Mouse (Mus musculus): Measurements from ENCODE around the gene Steap4.

DNA sequence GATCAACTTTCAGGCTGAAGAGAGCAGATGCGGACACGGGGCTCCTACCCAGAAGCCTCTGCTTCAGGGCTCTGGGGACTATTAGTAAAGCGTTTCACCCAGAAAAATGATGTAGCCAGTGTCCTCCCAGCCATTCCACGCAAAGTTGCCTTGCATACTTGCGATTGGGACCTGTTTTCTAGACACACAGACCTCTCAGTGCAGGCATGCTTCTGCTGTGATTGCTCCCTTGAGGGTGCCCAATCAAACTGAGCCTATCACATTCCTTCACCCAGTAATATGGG, 42.0 kb upstream of the Steap4 start:
- no peak for TF ChIP-seq EP300 (IDR thresholded peaks at IDR 0.05; ENCODE audit: insufficient read depth, low read depth, low read length)
- no peak for TF ChIP-seq CTCF (IDR thresholded peaks at IDR 0.05; ENCODE audit: low read depth, low read length)
